Mouse (Mus musculus) bone marrow macrophage, adult 2 months (primary cell): ENCODE results near the gene Ifitm7.

ENCODE experiments used
- CTCF ChIP-seq: IDR thresholded peaks from 2 replicates; pipeline ENCODE4 v1.5.1; 2012; ENCODE audit warnings: low read depth, mild to moderate bottlenecking, low read length, moderate library complexity
- POLR2A ChIP-seq: IDR thresholded peaks from 2 replicates; pipeline ENCODE4 v1.6.1; 2012; ENCODE audit warnings: mild to moderate bottlenecking, low read depth, low read length, borderline replicate concordance

DNA sequence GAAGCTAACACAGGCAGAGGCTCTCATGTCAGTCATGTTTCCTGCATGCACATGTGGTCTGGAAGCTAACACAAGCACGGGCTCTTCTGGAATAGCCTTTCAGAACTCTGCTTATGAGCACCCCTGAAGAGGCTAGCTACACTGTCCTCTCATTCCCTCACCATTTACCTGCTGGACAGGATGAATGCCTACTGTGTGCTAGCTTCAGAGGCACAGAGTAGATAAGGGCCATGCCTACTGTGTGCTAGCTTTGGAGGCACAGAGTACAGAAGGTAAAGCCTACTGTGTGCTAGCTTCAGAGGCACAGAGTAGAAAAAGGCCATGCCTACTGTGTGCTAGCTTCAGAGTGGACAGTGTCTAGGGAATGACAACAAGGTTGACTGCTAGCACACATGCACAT, 7.8 kb upstream of the Ifitm7 start:
- no peak for TF ChIP-seq CTCF
- TF ChIP-seq POLR2A: no peak
